Mouse (Mus musculus) ES-E14 (cell line): ENCODE results near the gene Lrmda.

ENCODE experiments used
- MAFK ChIP-seq: IDR thresholded peaks from 2 replicates; pipeline ENCODE4 v1.6.1; 2014; ENCODE audit warnings: mild to moderate bottlenecking, low read depth, low read length, inconsistent platforms; ENCODE audit not compliant: insufficient read depth
- ZNF384 ChIP-seq: IDR thresholded peaks from 2 replicates; pipeline ENCODE4 v1.6.1; 2012; ENCODE audit warnings: low read depth, low read length, inconsistent platforms

GRCm38 (mm10) chr14:22019949-22020845, 685 bp downstream of the Lrmda start:
- TF ChIP-seq MAFK (no peak), ZNF384 (no peak)
